Mouse (Mus musculus) kidney, embryonic 15.5 days (tissue): ENCODE results near the gene Crip1. TPM values are rescaled to one million over a fixed set of nuclear protein-coding genes. Genes with fewer than 3 reads are reported as not detected.

Experiments
- ATAC-seq: fragments of 200-750 bp; cut with Nextera tagmentation; replicated peaks from 2 replicates; pipeline ENCODE4 v1.8.0; 2017; ENCODE audit warnings: moderate TSS enrichment; ENCODE audit not compliant: low FRiP score
- H3K27ac ChIP-seq: fragments of 300-500 bp; sonication (generic); 2 replicates; pipeline ENCODE4 v1.5.1; 2015; ENCODE audit warnings: mild to moderate bottlenecking, inconsistent platforms
- H3K27me3 ChIP-seq: fragments of 300-500 bp; sonication (generic); 2 replicates; pipeline ENCODE4 v1.6.1; 2015; ENCODE audit warnings: inconsistent platforms
- H3K36me3 ChIP-seq: fragments of 300-500 bp; sonication (generic); 2 replicates; pipeline ENCODE4 v1.6.1; 2015; ENCODE audit warnings: inconsistent platforms
- H3K4me1 ChIP-seq: fragments of 300-500 bp; sonication (generic); 2 replicates; pipeline ENCODE4 v1.6.1; 2015; ENCODE audit warnings: inconsistent platforms
- H3K4me2 ChIP-seq: fragments of 300-500 bp; sonication (generic); 2 replicates; pipeline ENCODE4 v1.6.1; 2015; ENCODE audit warnings: moderate library complexity, mild to moderate bottlenecking, inconsistent platforms
- H3K4me3 ChIP-seq: fragments of 300-500 bp; sonication (generic); replicated peaks from 2 replicates; pipeline ENCODE4 v1.5.1; 2015; ENCODE audit warnings: mild to moderate bottlenecking, inconsistent platforms
- H3K9ac ChIP-seq: fragments of 300-500 bp; sonication (generic); 2 replicates; pipeline ENCODE4 v1.6.1; 2015; ENCODE audit warnings: mild to moderate bottlenecking, inconsistent platforms
- H3K9me3 ChIP-seq: fragments of 300-500 bp; sonication (generic); replicated peaks from 2 replicates; pipeline ENCODE4 v1.6.1; 2016; ENCODE audit warnings: inconsistent platforms
- WGBS: fragments of 180-500 bp; shearing (Covaris S2); methylation state at CpG from one replicate; pipeline ENCODE4 v1.1.7; 2015; ENCODE audit warnings: mixed read lengths; 5-methylcytosine and 5-hydroxymethylcytosine counted together
- polyA plus RNA-seq: library from polyadenylated mRNA; unstranded; fragments of >200 nt; fragmentation: Nextera tagmentation; extraction: Ambion mirVana; gene quantifications from 2 replicates; pipeline ENCODE4 v1.2.1, GENCODE M21; 2015

Crip1 gene
- polyA plus RNA-seq, 1 experiment from 2014 or later, result 309 TPM

DNA sequence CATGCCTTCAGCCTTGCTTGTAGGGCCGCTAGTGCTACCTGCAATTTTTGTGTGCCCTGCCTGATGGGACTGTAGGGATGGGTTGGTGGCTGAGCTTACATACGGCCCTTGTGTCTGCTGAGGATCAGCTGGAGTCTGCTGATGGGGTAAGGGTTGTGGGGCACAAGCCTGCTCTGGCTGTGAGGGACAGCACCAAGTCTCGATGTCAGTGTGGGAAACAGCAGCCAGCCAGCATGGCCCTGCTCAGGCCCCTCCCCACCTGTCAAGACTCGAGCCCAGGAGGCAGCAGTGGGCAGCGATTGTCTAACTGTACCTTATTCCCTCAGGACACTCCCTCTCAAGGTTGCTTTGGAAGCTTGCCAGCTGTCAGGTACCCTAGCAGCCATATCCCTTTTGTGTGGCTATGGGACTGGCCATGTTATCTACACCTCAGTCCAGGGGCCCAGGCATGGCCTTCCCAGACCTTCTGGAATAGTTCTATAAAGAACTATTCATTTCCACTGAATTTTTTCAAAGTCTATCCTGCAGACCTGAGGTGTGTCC is 12.2 kb upstream of the Crip1 start:
- 76% methylated on average over 5 of the region's 5 CpGs for WGBS
- Histone ChIP-seq H3K27me3 (no peaks in the 10 kb centered on the region), H3K4me3 (no peak overlapping the region), H3K4me2 (no peak overlapping the region), H3K36me3 (peaks cover 97% of the 10 kb centered on the region), H3K9me3 (no peaks in the 10 kb centered on the region), H3K4me1 (peaks cover 8% of the 10 kb centered on the region), H3K27ac (no peak overlapping the region), H3K9ac (no peak overlapping the region)
- no peak for ATAC-seq

DNA sequence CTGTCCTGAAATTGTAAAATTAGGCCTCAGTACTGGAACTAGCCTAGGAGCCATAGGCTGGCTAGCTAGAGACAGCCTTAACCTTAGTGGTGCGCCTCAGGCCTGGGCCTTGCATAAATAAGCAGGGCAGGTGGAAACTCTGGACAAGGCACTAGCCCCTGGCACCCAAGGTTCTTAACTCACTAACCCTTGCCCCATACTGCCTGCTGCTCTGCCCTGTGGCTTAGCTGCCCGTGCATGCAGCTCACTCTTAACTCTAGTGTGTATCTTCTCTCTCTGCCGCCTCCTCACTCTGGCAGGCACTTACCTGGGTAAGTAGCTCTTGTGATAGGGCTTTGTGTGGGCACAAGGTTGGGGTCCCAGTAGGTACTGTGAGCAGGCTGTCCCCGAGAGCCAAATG is 11.6 kb upstream of the Crip1 start:
- Histone ChIP-seq H3K27ac (no peak overlapping the region), H3K9me3 (no peaks in the 10 kb centered on the region), H3K4me3 (no peak overlapping the region), H3K36me3 (peaks cover 91% of the 10 kb centered on the region), H3K4me1 (peaks cover 14% of the 10 kb centered on the region), H3K9ac (no peak overlapping the region), H3K27me3 (no peaks in the 10 kb centered on the region), H3K4me2 (no peak overlapping the region)
- 93% methylated on average over 4 of the region's 4 CpGs for WGBS
- no peak for ATAC-seq

GRCm38 (mm10) chr12:113135401-113135800 is 10.7 kb upstream of the Crip1 start:
- H3K4me1 ChIP-seq, result peaks cover 23% of the 10 kb centered on the region

GRCm38 (mm10) chr12:113136492-113137020 is 9.6 kb upstream of the Crip1 start:
- ATAC-seq, result no peak
- H3K9ac ChIP-seq, result no peak overlapping the region
- no peak overlapping the region for H3K4me3 ChIP-seq
- H3K9me3 ChIP-seq, result no peaks in the 10 kb centered on the region
- no peak overlapping the region for H3K27ac ChIP-seq
- H3K36me3 ChIP-seq, result peaks cover 71% of the 10 kb centered on the region
- 87% methylated on average over 17 of the region's 17 CpGs for WGBS
- no peaks in the 10 kb centered on the region for H3K27me3 ChIP-seq
- no peak overlapping the region for H3K4me2 ChIP-seq
- peaks cover 35% of the 10 kb centered on the region for H3K4me1 ChIP-seq

More at GRCm38 (mm10) chr12:113135401-113135800, 10.7 kb upstream of the Crip1 start:
- no peaks in the 10 kb centered on the region for H3K27me3 ChIP-seq
- no peak overlapping the region for H3K4me2 ChIP-seq
- WGBS, result 93% methylated on average over 7 of the region's 7 CpGs
- H3K9me3 ChIP-seq, result no peaks in the 10 kb centered on the region
- ATAC-seq, result no peak
- no peak overlapping the region for H3K27ac ChIP-seq
- H3K4me3 ChIP-seq, result no peak overlapping the region
- no peak overlapping the region for H3K9ac ChIP-seq
- H3K36me3 ChIP-seq, result peaks cover 82% of the 10 kb centered on the region

- no peak for ATAC-seq
- Histone ChIP-seq H3K4me3 (no peak overlapping the region), H3K9me3 (no peaks in the 10 kb centered on the region), H3K27me3 (no peaks in the 10 kb centered on the region), H3K4me1 (peaks cover 44% of the 10 kb centered on the region), H3K36me3 (peaks cover 61% of the 10 kb centered on the region), H3K27ac (no peak overlapping the region), H3K9ac (no peak overlapping the region), H3K4me2 (no peak overlapping the region)
- 88% methylated on average over 18 of the region's 18 CpGs for WGBS
These were observed 8.6 kb upstream of the Crip1 start for GRCm38 (mm10) chr12:113137260-113138213.

- no peak overlapping the region for H3K9ac ChIP-seq
- H3K4me1 ChIP-seq, result peaks cover 52% of the 10 kb centered on the region
These were observed 7.8 kb upstream of the Crip1 start for GRCm38 (mm10) chr12:113138291-113138690.

DNA sequence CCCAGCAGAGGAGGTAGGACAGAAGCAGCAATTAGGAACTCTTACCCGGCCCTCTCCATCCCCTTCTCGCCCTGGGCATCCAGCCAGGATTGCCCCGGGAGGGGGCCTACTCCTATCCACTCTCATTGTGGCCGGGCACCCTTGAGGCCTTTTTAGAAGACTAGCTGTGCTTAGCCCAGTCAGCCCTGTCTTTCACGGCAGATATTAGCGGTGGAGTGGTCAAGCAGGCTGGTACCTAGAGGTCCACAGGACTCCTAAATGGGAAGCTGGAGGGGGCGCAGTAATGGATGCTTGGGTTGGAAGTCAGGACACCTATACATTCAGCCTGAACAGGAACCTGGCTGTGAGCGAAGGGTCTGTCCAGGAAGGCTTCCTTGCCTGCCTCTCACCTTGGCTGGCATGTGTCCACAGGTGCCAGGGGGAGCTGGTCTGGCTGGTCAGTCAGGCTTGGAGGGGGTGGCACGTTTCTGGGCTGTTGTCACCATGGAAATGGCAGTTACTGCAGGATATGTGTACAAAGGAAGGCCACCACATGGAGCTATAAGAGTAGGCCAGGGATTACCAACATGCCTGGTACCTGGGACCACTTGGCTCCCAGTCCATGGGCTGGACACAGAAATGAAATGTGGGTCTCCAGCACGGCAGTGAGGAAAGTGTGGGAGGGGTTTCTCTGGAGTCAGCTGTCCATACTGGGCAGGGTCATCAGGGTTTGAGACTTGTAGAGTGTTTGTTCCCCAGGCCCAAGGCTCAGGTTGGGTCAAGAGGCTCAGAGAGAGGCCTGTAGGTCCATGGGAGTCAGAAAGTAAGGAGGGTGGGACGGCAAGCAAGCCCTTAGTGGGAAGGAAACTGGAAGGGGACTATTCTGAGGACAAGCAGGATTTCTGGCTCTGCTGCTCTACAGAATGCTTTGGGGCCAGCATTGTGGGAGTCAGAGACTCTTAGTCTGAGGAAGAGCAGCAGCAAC is 6.9 kb upstream of the Crip1 start:
- H3K4me3 ChIP-seq, result peak overlapping the region; percentile 60

More at GRCm38 (mm10) chr12:113138291-113138690, 7.8 kb upstream of the Crip1 start:
- ATAC-seq, result no peak
- H3K36me3 ChIP-seq, result peaks cover 54% of the 10 kb centered on the region
- no peaks in the 10 kb centered on the region for H3K27me3 ChIP-seq
- no peak overlapping the region for H3K4me2 ChIP-seq
- H3K9me3 ChIP-seq, result no peaks in the 10 kb centered on the region
- no peak overlapping the region for H3K4me3 ChIP-seq
- H3K27ac ChIP-seq, result no peak overlapping the region
- 75% methylated on average over 6 of the region's 6 CpGs for WGBS

GRCm38 (mm10) chr12:113139908-113140615 is 6.1 kb upstream of the Crip1 start, which contains the start of gene Crip2:
Crip2 (plus strand) TSS chr12:113140236.
- Histone ChIP-seq H3K4me2 (peak within 1 kb of the TSS; percentile 85), H3K27ac (peak within 1 kb of the TSS; percentile 82), H3K9me3 (no peaks in the 10 kb centered on the region), H3K4me3 (peak within 1 kb of the TSS; percentile 60), H3K27me3 (no peaks in the 10 kb centered on the region), H3K4me1 (peaks cover 64% of the 10 kb centered on the region), H3K36me3 (peaks cover 53% of the 10 kb centered on the region), H3K9ac (peak within 1 kb of the TSS; percentile 55)
- peak; percentile 82 for ATAC-seq
- under 1% methylated on average over 64 of the region's 68 CpGs for WGBS

More for the DNA sequence above, 6.9 kb upstream of the Crip1 start:
- H3K9ac ChIP-seq, result no peak overlapping the region
- peaks cover 53% of the 10 kb centered on the region for H3K36me3 ChIP-seq
- no peak for ATAC-seq
- H3K4me1 ChIP-seq, result peaks cover 60% of the 10 kb centered on the region
- 48% methylated on average over 11 of the region's 11 CpGs for WGBS
- H3K4me2 ChIP-seq, result peak overlapping the region; percentile 85
- no peaks in the 10 kb centered on the region for H3K27me3 ChIP-seq
- H3K27ac ChIP-seq, result peak overlapping the region; percentile 82
- H3K9me3 ChIP-seq, result no peaks in the 10 kb centered on the region

GRCm38 (mm10) chr12:113140616-113141411 is 5.3 kb upstream of the Crip1 start:
- peaks cover 47% of the 10 kb centered on the region for H3K36me3 ChIP-seq
- H3K4me2 ChIP-seq, result peak overlapping the region; percentile 85
- peak overlapping the region; percentile 60 for H3K4me3 ChIP-seq
- WGBS, result 3% methylated on average over 49 of the region's 49 CpGs
- peak overlapping the region; percentile 55 for H3K9ac ChIP-seq
- H3K9me3 ChIP-seq, result no peaks in the 10 kb centered on the region
- ATAC-seq, result peak; percentile 1; the same call in 1 of the 2 replicates
- peaks cover 68% of the 10 kb centered on the region for H3K4me1 ChIP-seq
- H3K27me3 ChIP-seq, result no peaks in the 10 kb centered on the region
- peak overlapping the region; percentile 82 for H3K27ac ChIP-seq

GRCm38 (mm10) chr12:113141531-113141973 is 4.6 kb upstream of the Crip1 start:
- H3K4me1 ChIP-seq, result peaks cover 75% of the 10 kb centered on the region

More at GRCm38 (mm10) chr12:113141531-113141973, 4.6 kb upstream of the Crip1 start:
- peak overlapping the region; percentile 60 for H3K4me3 ChIP-seq
- H3K27ac ChIP-seq, result peak overlapping the region; percentile 82
- H3K4me2 ChIP-seq, result peak overlapping the region; percentile 85
- peaks cover 40% of the 10 kb centered on the region for H3K36me3 ChIP-seq
- no peak for ATAC-seq
- H3K27me3 ChIP-seq, result no peaks in the 10 kb centered on the region
- WGBS, result 40% methylated on average over 8 of the region's 8 CpGs
- no peaks in the 10 kb centered on the region for H3K9me3 ChIP-seq
- peak overlapping the region; percentile 55 for H3K9ac ChIP-seq
